Mouse (Mus musculus) liver, postnatal 0 days (tissue): ENCODE data around the gene Dlk1.

Source experiments
- CTCF ChIP-seq: sonication (generic); IDR thresholded peaks from 2 replicates; pipeline ENCODE4 v1.5.1; 2016; ENCODE audit warnings: antibody characterized with exemption, low read depth
- EP300 ChIP-seq: IDR thresholded peaks from 2 replicates; pipeline ENCODE4 v1.6.1; 2016; ENCODE audit warnings: antibody characterized with exemption, low read depth, mild to moderate bottlenecking

- TF ChIP-seq CTCF = no peak
- no peak for TF ChIP-seq EP300
Observed at GRCm38 (mm10) chr12:109446236-109446941, 6.2 kb upstream of the Dlk1 start.
